In the genomic region with DNA sequence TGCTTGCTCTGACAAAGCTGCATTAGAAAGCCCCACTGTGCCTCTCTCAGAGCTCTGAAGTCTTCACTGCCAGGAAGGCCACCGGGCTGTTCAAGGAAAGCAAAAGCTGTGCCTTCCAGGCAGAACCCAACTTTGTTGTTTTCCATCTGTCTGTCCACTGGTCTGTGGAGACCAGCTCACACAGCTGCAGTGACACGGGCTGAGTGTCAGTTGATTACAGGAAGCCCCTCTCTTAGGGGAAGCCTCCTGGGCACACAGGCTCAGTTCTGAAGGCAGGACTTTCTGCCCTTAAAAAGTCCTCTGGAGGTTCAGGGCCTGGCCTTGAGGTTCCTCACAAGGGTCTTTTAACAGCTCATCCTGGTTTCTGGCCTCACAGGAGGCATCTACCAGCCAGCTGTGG, we compare ENCODE assay signal across 17 mouse cellular contexts. TPM values are rescaled to one million over a fixed set of nuclear protein-coding genes. Genes with fewer than 3 reads are reported as not detected.
"Had no signal": no experiment of that assay in that cellular context is flagged by ENCODE, and none has a peak within 500 bp of the region (broad histone marks: within the 10 kb centered on the region; RNA-seq: fewer than 3 reads in every experiment).

No protein-coding gene starts in this region.

- H3K27ac ChIP-seq: left cerebral cortex, adult 2 months; limb, embryonic 15.5 days; liver, embryonic 13.5 days; neural tube, embryonic 13.5 days had no signal

- H3K27me3 ChIP-seq: limb, embryonic 15.5 days; liver, embryonic 13.5 days; neural tube, embryonic 13.5 days had no signal

- H3K4me3 ChIP-seq: left cerebral cortex, adult 2 months; limb, embryonic 15.5 days; liver, embryonic 13.5 days; neural tube, embryonic 13.5 days had no signal

- H3K9me3 ChIP-seq: limb, embryonic 15.5 days; liver, embryonic 13.5 days; neural tube, embryonic 13.5 days had no signal

- DNase-seq: kidney, adult 8-10 months; kidney, postnatal 25 days; liver, embryonic 13.5 days; lung, adult 18-20 months; lung, postnatal 36 days; midbrain, embryonic 14.5 days; retina, postnatal 1 day; thymus, postnatal 36 days had no signal

- H3K9ac ChIP-seq: limb, embryonic 15.5 days; liver, embryonic 13.5 days; neural tube, embryonic 13.5 days had no signal

- H3K36me3 ChIP-seq: limb, embryonic 15.5 days; liver, embryonic 13.5 days; neural tube, embryonic 13.5 days had no signal

- H3K4me2 ChIP-seq: limb, embryonic 15.5 days; liver, embryonic 13.5 days; neural tube, embryonic 13.5 days had no signal

RNA-seq across cellular contexts. Expression of a gene that starts 55.1 kb away (rescaled TPM):
- total RNA-seq: layer of hippocampus, postnatal 25 days; left cerebral cortex, adult 2 months; left cerebral cortex, postnatal 14 days; monocyte, adult 5-6 weeks had no signal
- polyA plus RNA-seq: kidney, embryonic 16.5 days; limb, embryonic 11.5 days; limb, embryonic 15.5 days; liver, embryonic 13.5 days; lung, embryonic 16.5 days; midbrain, embryonic 14.5 days; neural tube, embryonic 13.5 days had no signal
